Mouse (Mus musculus): ENCODE measurements around the gene Ptges. TPM values are rescaled to one million over a fixed set of nuclear protein-coding genes. Genes with fewer than 3 reads are reported as not detected.
"Not testable (repeated sequence)": the region's sequence is repeated elsewhere in the genome, so short reads cannot be mapped to it uniquely, and the experiment has no call there.

Ptges gene
- 10 to 100 TPM; 22.4 to 34.9 TPM for total RNA-seq (2021)
- long read RNA-seq, experiment 1, transcript Ptges-202 (3 exons, 3,647 nt): major isoform, 18 of 28 reads
- long read RNA-seq, experiment 1, partial matches to known transcripts: 0 of 28 reads
- long read RNA-seq, experiment 1, other reads (novel, unspliced or antisense): 10 of 28 reads
- long read RNA-seq, experiment 2, transcript Ptges-202 (3 exons, 3,647 nt): major isoform, 7 of 8 reads
- long read RNA-seq, experiment 2, partial matches to known transcripts: 0 of 8 reads
- long read RNA-seq, experiment 2, other reads (novel, unspliced or antisense): 1 of 8 reads

- DNase-seq: peak; percentile 81 to 89
Measured at GRCm38 (mm10) chr2:30929483-30930045, at the start of gene Ptges. Gene Ptges, minus strand, starts transcription at chr2:30929863.

GRCm38 (mm10) chr2:30967352-30968327 is 38.0 kb upstream of the Ptges start, which contains the start of gene Tor1a:
Gene Tor1a, minus strand, starts transcription at chr2:30967933.
- DNase-seq: peak; percentile 94

GRCm38 (mm10) chr2:30966826-30967225 is 37.2 kb upstream of the Ptges start:
- DNase-seq: no peak

GRCm38 (mm10) chr2:30965627-30966026 is 36.0 kb upstream of the Ptges start:
- no peak for DNase-seq

GRCm38 (mm10) chr2:30962570-30963254 is 33.0 kb upstream of the Ptges start:
- DNase-seq: peak; percentile 43 to 46

- peak; percentile 53 to 55 for DNase-seq
Measured at GRCm38 (mm10) chr2:30959856-30960255, 30.2 kb upstream of the Ptges start.

- no peak for DNase-seq
Measured at GRCm38 (mm10) chr2:30958726-30959125, 29.1 kb upstream of the Ptges start.

GRCm38 (mm10) chr2:30957511-30957910 is 27.8 kb upstream of the Ptges start:
- DNase-seq: no peak

GRCm38 (mm10) chr2:30954797-30955196 is 25.1 kb upstream of the Ptges start:
- DNase-seq: no peak

- DNase-seq: peak; percentile 89 to 90
Measured at GRCm38 (mm10) chr2:30952824-30953490, 23.3 kb upstream of the Ptges start, which contains the start of gene Tor1b. Gene Tor1b, plus strand, starts transcription at chr2:30952959.

GRCm38 (mm10) chr2:30952457-30952823 is 22.8 kb upstream of the Ptges start:
- no peak for DNase-seq

- DNase-seq: peak; percentile 56 to 74
Measured at GRCm38 (mm10) chr2:30942603-30943011, 12.9 kb upstream of the Ptges start.

- DNase-seq: not testable (repeated sequence)
Measured at GRCm38 (mm10) chr2:30942116-30942515, 12.5 kb upstream of the Ptges start.

GRCm38 (mm10) chr2:30941586-30941985 is 11.9 kb upstream of the Ptges start:
- no peak for DNase-seq

GRCm38 (mm10) chr2:30938574-30938991 is 8.9 kb upstream of the Ptges start:
- DNase-seq: peak in 1 of 2 experiments; percentile 32

GRCm38 (mm10) chr2:30937731-30938130 is 8.1 kb upstream of the Ptges start:
- DNase-seq: no peak

GRCm38 (mm10) chr2:30936808-30937207 is 7.1 kb upstream of the Ptges start:
- DNase-seq: no peak

- peak; percentile 78 for DNase-seq
Measured at GRCm38 (mm10) chr2:30933917-30934450, 4.3 kb upstream of the Ptges start.

GRCm38 (mm10) chr2:30933032-30933431 is 3.4 kb upstream of the Ptges start:
- DNase-seq: no peak

- DNase-seq: no peak
Measured at GRCm38 (mm10) chr2:30931922-30932321, 2.3 kb upstream of the Ptges start.

GRCm38 (mm10) chr2:30930846-30931245 is 1.2 kb upstream of the Ptges start:
- DNase-seq: not testable (repeated sequence)

All from adrenal gland, postnatal 36 days (tissue).